Mouse (Mus musculus) neural tube, embryonic 14.5 days (tissue): ENCODE results near the gene Copg1. TPM values are rescaled to one million over a fixed set of nuclear protein-coding genes. Genes with fewer than 3 reads are reported as not detected.

ENCODE experiments used
- ATAC-seq: fragments of 200-750 bp; cut with Nextera tagmentation; 2 replicates; pipeline ENCODE4 v1.8.0; 2017; ENCODE audit warnings: low read depth, mild to moderate bottlenecking, moderate TSS enrichment, moderate library complexity
- H3K27ac ChIP-seq: fragments of 300-500 bp; sonication (generic); 2 replicates; pipeline ENCODE4 v1.5.1; 2014; ENCODE audit warnings: low read depth, mild to moderate bottlenecking, control low read depth, low read length, moderate library complexity, mixed read lengths
- H3K27me3 ChIP-seq: fragments of 300-500 bp; sonication (generic); 2 replicates; pipeline ENCODE4 v1.6.1; 2014; ENCODE audit warnings: low read length; ENCODE audit not compliant: control insufficient read depth, insufficient read depth
- H3K36me3 ChIP-seq: fragments of 300-500 bp; sonication (generic); 2 replicates; pipeline ENCODE4 v1.6.1; 2014; ENCODE audit warnings: low read length, mixed read lengths; ENCODE audit not compliant: control insufficient read depth, insufficient read depth
- H3K4me1 ChIP-seq: fragments of 300-500 bp; sonication (generic); 2 replicates; pipeline ENCODE4 v1.6.1; 2014; ENCODE audit warnings: low read length; ENCODE audit not compliant: control insufficient read depth, insufficient read depth
- H3K4me2 ChIP-seq: fragments of 300-500 bp; sonication (generic); 2 replicates; pipeline ENCODE4 v1.6.1; 2014; ENCODE audit warnings: mild to moderate bottlenecking, low read depth, low read length, control low read depth
- H3K4me3 ChIP-seq: fragments of 300-500 bp; sonication (generic); 2 replicates; pipeline ENCODE4 v1.5.1; 2014; ENCODE audit warnings: low read depth, low read length, control low read depth, mixed read lengths
- H3K9ac ChIP-seq: fragments of 300-500 bp; sonication (generic); replicated peaks from 2 replicates; pipeline ENCODE4 v1.6.1; 2014; ENCODE audit warnings: low read depth, mild to moderate bottlenecking, control low read depth, low read length, mixed read lengths
- H3K9me3 ChIP-seq: fragments of 300-500 bp; sonication (generic); 2 replicates; pipeline ENCODE4 v1.6.1; 2016; ENCODE audit warnings: low read length; ENCODE audit not compliant: control insufficient read depth
- WGBS: fragments of 180-500 bp; shearing (Covaris S2); extraction: QIAGEN DNeasy Blood & Tissue Kit; methylation state at CpG from one replicate; pipeline ENCODE4 v1.1.7; 2014; 5-methylcytosine and 5-hydroxymethylcytosine counted together
- polyA plus RNA-seq: library from polyadenylated mRNA; unstranded; fragments of >200 nt; fragmentation: Nextera tagmentation; extraction: Ambion mirVana; gene quantifications from 2 replicates; pipeline ENCODE4 v1.2.1, GENCODE M21; 2014

Copg1 gene
- polyA plus RNA-seq = 202 and 213 TPM in 2 replicates

GRCm38 (mm10) chr6:87887594-87888233 is at the start of gene Copg1:
Gene Copg1, plus strand, starts transcription at chr6:87887814.
- peaks cover 9% of the 10 kb centered on the region; the same call in 1 of the 2 replicates for H3K4me1 ChIP-seq
- H3K9ac ChIP-seq = peak within 1 kb of the TSS; percentile 87
- H3K4me2 ChIP-seq = peak within 1 kb of the TSS; percentile 86
- no peaks in the 10 kb centered on the region for H3K9me3 ChIP-seq
- H3K36me3 ChIP-seq = peaks cover 29% of the 10 kb centered on the region
- peak within 1 kb of the TSS; percentile 78 for H3K27ac ChIP-seq
- WGBS = 1% methylated on average over 31 of the region's 31 CpGs
- ATAC-seq = peak; percentile 96
- H3K27me3 ChIP-seq = no peaks in the 10 kb centered on the region
- H3K4me3 ChIP-seq = peak within 1 kb of the TSS; percentile 83

- WGBS = under 1% methylated on average over 46 of the region's 46 CpGs
- Histone ChIP-seq H3K9ac (peak within 1 kb of the TSS; percentile 82), H3K4me3 (peak within 1 kb of the TSS; percentile 80), H3K27me3 (no peaks in the 10 kb centered on the region), H3K36me3 (peaks cover 21% of the 10 kb centered on the region), H3K9me3 (no peaks in the 10 kb centered on the region), H3K4me2 (peak within 1 kb of the TSS; percentile 90), H3K27ac (peak within 1 kb of the TSS; percentile 98), H3K4me1 (peaks cover 5% of the 10 kb centered on the region; the same call in 1 of the 2 replicates)
- peak; percentile 97 for ATAC-seq
Observed at GRCm38 (mm10) chr6:87838551-87839197, 48.9 kb upstream of the Copg1 start, which contains the start of gene Isy1. Gene Isy1, minus strand, starts transcription at chr6:87838798.

GRCm38 (mm10) chr6:87839797-87840341 is 47.7 kb upstream of the Copg1 start:
- no peaks in the 10 kb centered on the region for H3K9me3 ChIP-seq
- no peak overlapping the region for H3K4me3 ChIP-seq
- no peak overlapping the region for H3K9ac ChIP-seq
- H3K4me1 ChIP-seq = peaks cover 5% of the 10 kb centered on the region; the same call in 1 of the 2 replicates
- H3K36me3 ChIP-seq = peaks cover 29% of the 10 kb centered on the region
- no peak overlapping the region for H3K4me2 ChIP-seq
- ATAC-seq = no peak
- H3K27me3 ChIP-seq = no peaks in the 10 kb centered on the region
- 68% methylated on average over 11 of the region's 11 CpGs for WGBS
- H3K27ac ChIP-seq = no peak overlapping the region

GRCm38 (mm10) chr6:87841635-87842034 is 46.0 kb upstream of the Copg1 start:
- Histone ChIP-seq H3K9ac (no peak overlapping the region), H3K36me3 (peaks cover 34% of the 10 kb centered on the region), H3K27ac (no peak overlapping the region), H3K4me2 (no peak overlapping the region), H3K4me3 (no peak overlapping the region), H3K4me1 (peaks cover 5% of the 10 kb centered on the region; the same call in 1 of the 2 replicates), H3K27me3 (no peaks in the 10 kb centered on the region), H3K9me3 (no peaks in the 10 kb centered on the region)
- 76% methylated on average over 8 of the region's 8 CpGs for WGBS
- ATAC-seq = no peak

- H3K27ac ChIP-seq = no peak overlapping the region
- no peak for ATAC-seq
- no peak overlapping the region for H3K4me2 ChIP-seq
- peaks cover 34% of the 10 kb centered on the region for H3K36me3 ChIP-seq
- no peak overlapping the region for H3K9ac ChIP-seq
- WGBS = 32% methylated on average over 1 of the region's 1 CpGs
- peaks cover 4% of the 10 kb centered on the region; the same call in 1 of the 2 replicates for H3K4me1 ChIP-seq
- H3K27me3 ChIP-seq = no peaks in the 10 kb centered on the region
- no peak overlapping the region for H3K4me3 ChIP-seq
- H3K9me3 ChIP-seq = no peaks in the 10 kb centered on the region
Observed at GRCm38 (mm10) chr6:87842254-87842653, 45.4 kb upstream of the Copg1 start.

GRCm38 (mm10) chr6:87845031-87845695 is 42.5 kb upstream of the Copg1 start:
- H3K27ac ChIP-seq = no peak overlapping the region
- peaks cover 16% of the 10 kb centered on the region for H3K4me1 ChIP-seq
- H3K4me2 ChIP-seq = no peak overlapping the region
- WGBS = 94% methylated on average over 13 of the region's 13 CpGs
- H3K9ac ChIP-seq = no peak overlapping the region
- H3K36me3 ChIP-seq = peaks cover 41% of the 10 kb centered on the region
- no peak for ATAC-seq
- H3K27me3 ChIP-seq = no peaks in the 10 kb centered on the region
- no peak overlapping the region for H3K4me3 ChIP-seq
- no peaks in the 10 kb centered on the region for H3K9me3 ChIP-seq

- WGBS = 97% methylated on average over 1 of the region's 1 CpGs
- Histone ChIP-seq H3K4me3 (no peak overlapping the region), H3K9me3 (no peaks in the 10 kb centered on the region), H3K9ac (no peak overlapping the region), H3K4me1 (peaks cover 16% of the 10 kb centered on the region), H3K27me3 (no peaks in the 10 kb centered on the region), H3K27ac (no peak overlapping the region), H3K4me2 (no peak overlapping the region), H3K36me3 (peaks cover 41% of the 10 kb centered on the region)
- ATAC-seq = no peak
Observed at GRCm38 (mm10) chr6:87846813-87847212, 40.8 kb upstream of the Copg1 start.

- peak overlapping the region; percentile 97 for H3K9ac ChIP-seq
- H3K27me3 ChIP-seq = no peaks in the 10 kb centered on the region
- no peak overlapping the region; the same call in 1 of the 2 replicates for H3K27ac ChIP-seq
- no peaks in the 10 kb centered on the region for H3K9me3 ChIP-seq
- peaks cover 15% of the 10 kb centered on the region; the same call in 1 of the 2 replicates for H3K36me3 ChIP-seq
- peaks cover 16% of the 10 kb centered on the region for H3K4me1 ChIP-seq
- no peak for ATAC-seq
- H3K4me3 ChIP-seq = peak overlapping the region; percentile 100
- WGBS = 1% methylated on average over 8 of the region's 8 CpGs
- H3K4me2 ChIP-seq = peak overlapping the region; percentile 61
Observed at GRCm38 (mm10) chr6:87849780-87850154, 37.8 kb upstream of the Copg1 start.
